Mouse (Mus musculus): ENCODE data around the gene Dhx29. TPM values are rescaled to one million over a fixed set of nuclear protein-coding genes. Genes with fewer than 3 reads are reported as not detected.

Dhx29 gene
- 4.8 and 5.2 TPM in 2 replicates for polyA plus RNA-seq (2012; rRNA removed)

- Histone ChIP-seq H3K4me1 (replicated peaks; ENCODE audit: control insufficient read depth, insufficient read depth, low read length) (peaks cover 7% of the 10 kb centered on the region), H3K36me3 (ENCODE audit: control insufficient read depth, insufficient read depth, low read length) (no peaks in the 10 kb centered on the region; the same call in 1 of the 2 replicates), H3K4me3 (ENCODE audit: control insufficient read depth, insufficient read depth, low read length) (peak within 1 kb of the TSS; percentile 91), H3K27me3 (ENCODE audit: control insufficient read depth, insufficient read depth, low read length) (no peaks in the 10 kb centered on the region), H3K27ac (ENCODE audit: control insufficient read depth, insufficient read depth, low read length) (peak within 1 kb of the TSS; percentile 76)
- under 1% methylated on average over 57 of the region's 57 CpGs for WGBS
- TF ChIP-seq POLR2A (IDR thresholded peaks at IDR 0.05; ENCODE audit: control insufficient read depth, extremely low read depth, insufficient read depth, low read length, poor library complexity) (no peak), CTCF (IDR thresholded peaks at IDR 0.05; ENCODE audit: borderline replicate concordance, control insufficient read depth, extremely low read depth, insufficient read depth, low read length, poor library complexity) (peak; percentile 34; the same call in 1 of the 2 replicates)
- peak; percentile 98 for DNase-seq
These were observed at the start of gene Dhx29, which contains the start of gene Mtrex for GRCm38 (mm10) chr13:112927287-112928001. Dhx29 (plus strand) TSS chr13:112927454. Mtrex (minus strand) TSS chr13:112927398.

- TF ChIP-seq POLR2A (IDR thresholded peaks at IDR 0.05; ENCODE audit: control insufficient read depth, extremely low read depth, insufficient read depth, low read length, poor library complexity) (no peak), CTCF (IDR thresholded peaks at IDR 0.05; ENCODE audit: borderline replicate concordance, control insufficient read depth, extremely low read depth, insufficient read depth, low read length, poor library complexity) (no peak)
- Histone ChIP-seq H3K4me3 (ENCODE audit: control insufficient read depth, insufficient read depth, low read length) (no peak overlapping the region), H3K36me3 (ENCODE audit: control insufficient read depth, insufficient read depth, low read length) (peaks cover 79% of the 10 kb centered on the region), H3K27me3 (ENCODE audit: control insufficient read depth, insufficient read depth, low read length) (no peaks in the 10 kb centered on the region), H3K27ac (ENCODE audit: control insufficient read depth, insufficient read depth, low read length) (no peak overlapping the region), H3K4me1 (replicated peaks; ENCODE audit: control insufficient read depth, insufficient read depth, low read length) (no peaks in the 10 kb centered on the region)
- no peak for DNase-seq
- WGBS = 98% methylated on average over 12 of the region's 12 CpGs
These were observed 40.0 kb upstream of the Dhx29 start for GRCm38 (mm10) chr13:112887234-112887633.

- DNase-seq = no peak
- TF ChIP-seq CTCF (IDR thresholded peaks at IDR 0.05; ENCODE audit: borderline replicate concordance, control insufficient read depth, extremely low read depth, insufficient read depth, low read length, poor library complexity) (no peak), POLR2A (IDR thresholded peaks at IDR 0.05; ENCODE audit: control insufficient read depth, extremely low read depth, insufficient read depth, low read length, poor library complexity) (no peak)
- WGBS = 94% methylated on average over 3 of the region's 3 CpGs
These were observed 25.1 kb upstream of the Dhx29 start for GRCm38 (mm10) chr13:112902176-112902575.

GRCm38 (mm10) chr13:112909663-112910062, 17.6 kb upstream of the Dhx29 start:
- Histone ChIP-seq H3K4me1 (replicated peaks; ENCODE audit: control insufficient read depth, insufficient read depth, low read length) (no peaks in the 10 kb centered on the region), H3K27me3 (ENCODE audit: control insufficient read depth, insufficient read depth, low read length) (no peaks in the 10 kb centered on the region), H3K27ac (ENCODE audit: control insufficient read depth, insufficient read depth, low read length) (no peak overlapping the region), H3K36me3 (ENCODE audit: control insufficient read depth, insufficient read depth, low read length) (peaks cover 64% of the 10 kb centered on the region), H3K4me3 (ENCODE audit: control insufficient read depth, insufficient read depth, low read length) (no peak overlapping the region)
- WGBS = 50% methylated on average over 4 of the region's 4 CpGs
- TF ChIP-seq CTCF (IDR thresholded peaks at IDR 0.05; ENCODE audit: borderline replicate concordance, control insufficient read depth, extremely low read depth, insufficient read depth, low read length, poor library complexity) = no peak
- no peak for TF ChIP-seq POLR2A (IDR thresholded peaks at IDR 0.05; ENCODE audit: control insufficient read depth, extremely low read depth, insufficient read depth, low read length, poor library complexity)
- peak; percentile 34 for DNase-seq

More at GRCm38 (mm10) chr13:112902176-112902575, 25.1 kb upstream of the Dhx29 start:
- H3K36me3 ChIP-seq (ENCODE audit: control insufficient read depth, insufficient read depth, low read length) = peaks cover 73% of the 10 kb centered on the region
- no peaks in the 10 kb centered on the region for H3K27me3 ChIP-seq (ENCODE audit: control insufficient read depth, insufficient read depth, low read length)
- H3K4me3 ChIP-seq (ENCODE audit: control insufficient read depth, insufficient read depth, low read length) = no peak overlapping the region
- no peaks in the 10 kb centered on the region for H3K4me1 ChIP-seq (replicated peaks; ENCODE audit: control insufficient read depth, insufficient read depth, low read length)
- H3K27ac ChIP-seq (ENCODE audit: control insufficient read depth, insufficient read depth, low read length) = no peak overlapping the region

- H3K4me1 ChIP-seq (replicated peaks; ENCODE audit: control insufficient read depth, insufficient read depth, low read length) = no peaks in the 10 kb centered on the region
- TF ChIP-seq POLR2A (IDR thresholded peaks at IDR 0.05; ENCODE audit: control insufficient read depth, extremely low read depth, insufficient read depth, low read length, poor library complexity) (no peak), CTCF (IDR thresholded peaks at IDR 0.05; ENCODE audit: borderline replicate concordance, control insufficient read depth, extremely low read depth, insufficient read depth, low read length, poor library complexity) (no peak)
- WGBS = 91% methylated on average over 4 of the region's 4 CpGs
- no peak for DNase-seq
- H3K27me3 ChIP-seq (ENCODE audit: control insufficient read depth, insufficient read depth, low read length) = no peaks in the 10 kb centered on the region
- no peak overlapping the region for H3K4me3 ChIP-seq (ENCODE audit: control insufficient read depth, insufficient read depth, low read length)
- peaks cover 59% of the 10 kb centered on the region for H3K36me3 ChIP-seq (ENCODE audit: control insufficient read depth, insufficient read depth, low read length)
- H3K27ac ChIP-seq (ENCODE audit: control insufficient read depth, insufficient read depth, low read length) = no peak overlapping the region
These were observed 16.8 kb upstream of the Dhx29 start for GRCm38 (mm10) chr13:112910434-112910833.

GRCm38 (mm10) chr13:112919141-112919865, 8.0 kb upstream of the Dhx29 start:
- no peak for DNase-seq
- Histone ChIP-seq H3K27ac (ENCODE audit: control insufficient read depth, insufficient read depth, low read length) (no peak overlapping the region), H3K36me3 (ENCODE audit: control insufficient read depth, insufficient read depth, low read length) (peaks cover 43% of the 10 kb centered on the region)

More at GRCm38 (mm10) chr13:112919141-112919865, 8.0 kb upstream of the Dhx29 start:
- Histone ChIP-seq H3K4me3 (ENCODE audit: control insufficient read depth, insufficient read depth, low read length) (no peak overlapping the region), H3K4me1 (replicated peaks; ENCODE audit: control insufficient read depth, insufficient read depth, low read length) (no peaks in the 10 kb centered on the region), H3K27me3 (ENCODE audit: control insufficient read depth, insufficient read depth, low read length) (no peaks in the 10 kb centered on the region)
- TF ChIP-seq CTCF (IDR thresholded peaks at IDR 0.05; ENCODE audit: borderline replicate concordance, control insufficient read depth, extremely low read depth, insufficient read depth, low read length, poor library complexity) = no peak
- no peak for TF ChIP-seq POLR2A (IDR thresholded peaks at IDR 0.05; ENCODE audit: control insufficient read depth, extremely low read depth, insufficient read depth, low read length, poor library complexity)
- 97% methylated on average over 4 of the region's 4 CpGs for WGBS

Measured in thymus, adult 2 months (tissue).